Mouse (Mus musculus): ENCODE measurements around the gene Alkal2.
A peak's percentile ranks its signal among the peaks of the same experiment; 100 is the strongest.

The Alkal2 gene

DNA sequence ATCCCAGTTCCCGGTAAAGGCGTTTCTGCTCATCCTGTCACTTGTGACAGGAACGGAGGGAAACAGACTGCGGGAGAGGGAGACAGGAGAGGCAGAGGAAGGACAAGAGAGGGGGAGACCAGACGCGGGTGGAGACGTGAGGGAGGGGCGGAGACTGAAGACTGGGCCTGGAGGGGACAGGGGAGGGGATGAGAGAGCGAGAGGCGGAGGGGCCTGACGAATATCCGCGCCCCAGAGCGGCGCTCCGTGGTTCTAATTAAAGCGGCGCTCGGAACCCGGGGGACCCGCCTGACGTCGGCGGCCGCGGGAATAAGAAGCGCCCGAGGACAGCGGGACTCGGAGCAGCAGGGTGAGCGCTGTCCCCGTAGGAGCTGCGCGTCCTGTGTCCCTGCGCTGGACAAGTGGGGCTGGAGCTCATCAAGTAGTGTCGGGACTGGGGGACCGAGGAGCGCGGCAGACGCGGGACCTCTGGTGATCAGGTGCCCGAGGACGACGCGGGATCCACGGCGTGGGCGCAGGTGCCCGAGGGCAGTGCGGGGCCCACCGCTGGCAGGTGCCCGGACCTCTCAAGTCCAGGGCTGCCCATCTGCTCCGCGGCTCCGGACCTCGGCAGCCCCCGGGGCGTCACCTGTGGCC, at the start of gene Alkal2:
Alkal2 (plus strand) TSS at position 337 of the 636 bp plus-strand sequence.
- peak in 1 of 2 experiments; percentile 36 for DNase-seq

DNA sequence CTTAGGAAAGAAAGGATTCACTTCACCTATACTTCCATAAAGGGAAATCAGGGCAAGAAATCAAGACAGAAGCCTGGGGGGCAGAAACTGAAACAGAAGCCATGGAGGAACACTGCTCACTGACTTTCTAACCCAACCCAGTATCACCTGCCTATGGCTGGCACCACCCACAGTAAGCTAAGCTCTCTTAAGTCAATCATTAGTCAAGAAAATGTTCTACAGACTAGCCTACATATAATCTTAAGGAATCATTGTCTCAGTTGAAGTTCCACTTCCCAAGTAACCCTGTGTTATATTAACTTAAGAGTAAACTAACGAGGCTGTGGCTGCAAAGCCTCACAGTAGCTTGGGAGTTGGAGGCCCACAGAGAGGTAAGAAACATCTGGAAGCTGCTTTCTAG, 35.6 kb upstream of the Alkal2 start:
- peak; percentile 41 to 63 for DNase-seq

DNA sequence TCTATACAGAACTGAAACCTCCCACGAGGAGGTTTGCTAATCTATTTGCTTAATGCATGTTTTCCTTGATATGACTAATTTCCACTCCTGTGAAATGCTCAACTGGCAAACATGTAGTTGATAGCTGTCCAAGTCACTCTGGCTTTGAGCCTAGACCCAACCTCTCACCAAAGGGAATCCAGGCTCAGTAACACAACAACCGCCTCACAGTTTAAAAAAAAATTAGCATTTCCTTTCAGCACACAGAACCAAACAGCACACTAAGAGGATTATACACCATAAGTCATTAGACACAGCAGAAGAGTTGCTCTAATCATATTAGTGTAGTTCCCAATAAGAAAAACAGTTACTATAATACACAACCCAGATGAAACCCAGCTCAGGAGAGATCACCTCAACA, 33.2 kb upstream of the Alkal2 start:
- peak; percentile 31 to 39 for DNase-seq

DNA sequence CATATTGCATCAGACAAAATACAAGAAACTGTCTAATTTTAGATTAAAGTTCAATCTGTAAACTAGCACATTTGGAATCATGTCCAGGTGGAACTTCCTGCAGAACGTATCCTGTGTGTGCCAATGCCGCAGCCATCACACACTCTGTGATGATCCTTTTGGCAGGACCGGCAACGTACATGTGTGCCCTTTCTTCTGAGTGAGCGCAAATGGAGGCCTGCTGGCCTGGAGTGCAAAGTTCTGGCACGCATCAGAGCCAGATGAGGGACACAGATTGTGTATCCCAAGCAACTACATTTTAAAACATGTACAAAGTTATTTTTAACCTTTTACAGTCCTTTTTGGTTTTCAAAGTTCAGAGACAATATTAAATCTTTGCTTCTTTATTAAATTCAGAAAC, 32.3 kb upstream of the Alkal2 start:
- peak in 1 of 2 experiments; percentile 34 for DNase-seq

- peak; percentile 43 to 64 for DNase-seq
These were observed 28.5 kb upstream of the Alkal2 start for GRCm38 (mm10) chr12:30855442-30856159.

DNA sequence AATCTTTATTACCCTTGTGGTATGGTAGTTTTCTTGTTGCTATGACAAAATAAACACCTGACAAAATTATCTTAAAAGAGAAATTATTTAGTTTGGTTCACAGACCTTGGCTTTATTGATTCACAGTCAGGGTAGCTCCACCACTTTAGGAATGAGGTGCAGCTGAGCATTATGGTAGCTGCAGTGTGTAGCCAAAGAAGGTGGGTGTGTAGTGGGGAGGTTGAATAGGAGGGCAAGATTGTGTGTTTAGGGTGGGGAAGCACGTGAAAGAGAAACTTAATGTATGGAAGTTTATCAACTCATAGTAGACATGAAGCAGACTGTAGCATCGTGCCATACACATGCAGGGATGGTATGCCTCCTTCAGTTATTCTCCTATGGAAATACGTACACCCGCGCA, 27.9 kb upstream of the Alkal2 start:
- DNase-seq, result no peak

DNA sequence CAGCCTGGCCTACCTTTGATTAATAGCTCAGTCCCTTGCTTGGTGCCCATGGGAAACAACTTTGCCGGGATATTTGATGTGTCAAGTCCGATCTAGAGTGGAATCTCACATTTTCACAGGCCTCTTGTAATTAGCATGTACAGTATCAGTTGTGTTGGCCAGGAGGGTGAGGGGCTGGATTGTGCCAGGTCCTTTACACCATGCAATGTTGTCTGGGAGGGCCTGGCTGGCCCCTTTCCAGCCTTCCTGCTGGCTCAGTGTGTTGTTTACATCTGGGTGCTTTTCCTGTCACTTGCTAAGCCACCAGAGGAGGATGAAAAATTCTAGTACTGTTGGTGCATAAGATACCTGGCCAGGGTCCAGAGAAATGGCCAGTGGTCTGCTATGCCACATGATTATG, 19.8 kb upstream of the Alkal2 start:
- DNase-seq, result no peak

DNA sequence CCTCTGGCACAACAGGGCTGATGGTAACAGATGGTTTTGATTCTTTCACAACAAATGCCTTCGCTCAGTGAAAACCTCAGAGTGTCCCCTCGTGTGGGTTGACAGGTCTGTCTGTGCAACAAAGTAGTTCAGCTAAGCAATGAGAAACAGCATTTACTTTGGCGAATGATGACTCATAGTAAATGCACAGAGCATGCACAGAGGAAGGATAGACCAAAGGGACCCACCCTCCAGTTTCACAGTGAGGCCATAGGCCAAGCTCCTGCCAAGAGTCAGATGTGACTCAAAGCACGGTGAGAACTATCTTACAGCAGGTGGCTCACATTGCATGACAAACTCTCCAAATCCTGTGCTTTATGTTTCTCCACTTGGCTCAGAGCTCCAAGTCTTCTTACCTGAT, 18.3 kb upstream of the Alkal2 start:
- no peak for DNase-seq

- peak in 1 of 2 experiments; percentile 24 for DNase-seq
These were observed 4.7 kb upstream of the Alkal2 start for GRCm38 (mm10) chr12:30879447-30879846.

DNA sequence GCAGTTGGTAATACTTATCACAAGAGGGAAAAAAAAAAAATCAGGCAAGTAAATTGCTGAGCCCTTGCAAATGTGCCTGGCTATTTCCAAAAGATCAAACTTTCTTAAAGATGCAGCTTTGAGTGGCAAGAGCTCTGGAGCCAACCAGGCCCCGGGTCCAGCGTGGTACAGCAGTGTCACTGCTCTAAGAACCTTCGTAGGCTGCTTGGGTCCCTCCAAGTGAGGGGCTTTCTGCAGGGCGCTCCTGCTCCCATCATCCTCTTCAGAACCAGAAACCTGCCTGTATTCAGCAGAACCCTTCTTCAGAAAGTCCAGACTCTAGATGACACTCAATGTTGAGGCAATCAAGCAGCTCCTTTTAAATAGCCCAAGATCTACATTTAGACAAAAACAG, 533 bp upstream of the Alkal2 start:
- no peak for DNase-seq

DNA sequence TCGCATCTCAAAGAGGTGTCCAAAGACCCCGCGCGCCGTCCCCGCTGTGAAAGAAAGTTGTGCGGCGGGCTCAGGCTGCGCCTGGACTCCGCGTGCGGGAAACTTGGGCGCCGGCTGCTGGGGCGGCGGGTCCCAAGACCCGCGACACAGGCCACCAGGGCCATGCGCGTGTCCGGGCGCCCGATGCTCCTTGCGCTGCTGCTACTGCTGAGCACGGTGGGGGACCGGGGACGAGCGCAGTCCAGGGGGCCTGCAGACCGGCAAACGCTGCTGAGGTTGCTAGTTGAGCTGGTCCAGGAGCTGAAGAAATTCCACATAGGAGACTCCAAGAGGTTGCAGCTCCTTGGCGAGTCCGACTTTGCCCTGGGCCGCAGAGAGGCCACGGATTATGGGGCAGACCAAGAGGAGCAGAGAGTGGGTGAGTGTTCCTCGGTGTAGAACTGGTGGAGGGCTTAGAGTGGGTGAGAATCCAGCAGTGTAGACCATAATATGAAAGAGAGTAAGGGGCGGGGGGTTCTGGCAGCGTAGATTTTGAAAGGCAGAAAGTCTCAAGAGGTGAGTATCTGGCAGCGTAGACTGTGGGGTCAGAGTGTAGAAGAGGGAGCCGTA, 604 bp downstream of the Alkal2 start:
- DNase-seq, result no peak

DNA sequence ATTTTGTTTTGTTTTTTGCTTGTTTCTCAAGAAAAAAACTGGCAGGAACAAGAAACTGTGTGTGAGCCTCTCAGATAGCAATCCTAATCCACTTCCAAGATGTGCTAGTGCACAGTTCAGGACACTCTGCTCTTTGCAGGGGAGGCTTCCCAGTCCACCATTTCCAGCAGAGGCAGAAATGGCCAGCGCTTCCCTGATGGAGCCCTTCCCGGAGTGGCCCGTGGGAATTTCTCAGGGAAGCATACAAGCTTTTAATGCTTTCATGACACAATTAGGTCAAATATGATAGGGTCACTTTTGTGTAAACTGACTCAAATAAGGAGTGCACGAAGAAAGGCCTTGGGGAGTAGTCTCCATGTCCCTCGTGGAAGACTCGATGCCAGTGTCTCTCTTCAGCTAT, 1.8 kb downstream of the Alkal2 start:
- DNase-seq, result no peak

DNA sequence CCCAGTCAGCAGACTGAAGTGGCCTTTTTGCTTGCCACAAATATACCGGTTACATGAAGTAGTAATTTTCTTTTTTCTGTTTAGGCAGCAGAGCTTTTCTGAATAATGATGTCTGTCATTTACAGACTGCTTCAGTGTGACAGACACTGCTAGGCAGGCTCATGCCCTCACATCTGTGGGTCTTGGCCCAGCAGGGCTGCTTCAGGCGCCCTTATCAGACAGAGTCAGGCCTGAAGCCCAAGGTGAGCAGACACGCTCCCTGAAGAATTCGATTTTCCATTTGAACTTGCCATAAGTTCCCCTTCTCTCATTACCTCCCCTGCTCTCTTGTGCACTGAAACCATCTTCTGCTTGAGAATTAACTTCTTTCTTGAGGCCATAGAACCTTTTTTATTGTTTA, 3.9 kb downstream of the Alkal2 start:
- DNase-seq, result no peak

DNA sequence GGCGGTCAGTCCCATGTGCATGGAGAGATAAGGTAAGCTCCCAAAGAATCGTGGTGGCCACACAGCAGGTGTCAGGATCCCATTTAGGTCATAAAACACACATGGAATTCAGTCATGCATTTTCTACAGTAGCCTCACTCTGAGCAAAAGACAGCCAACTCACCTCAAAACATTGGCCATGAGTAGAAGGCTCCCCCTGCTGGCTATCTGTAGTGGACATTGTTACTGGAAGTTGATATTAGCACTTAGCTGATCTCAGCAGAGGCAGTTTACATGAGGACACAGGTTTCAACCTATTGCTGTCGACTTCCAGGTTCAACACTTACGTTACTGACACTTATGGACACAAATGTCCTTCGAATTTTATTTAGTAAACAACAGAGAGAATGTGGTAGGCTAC, 5.9 kb downstream of the Alkal2 start:
- DNase-seq, result peak; percentile 66 to 87

GRCm38 (mm10) chr12:30891438-30891837, 7.3 kb downstream of the Alkal2 start:
- no peak for DNase-seq

- DNase-seq, result no peak
These were observed 12.9 kb downstream of the Alkal2 start for GRCm38 (mm10) chr12:30897039-30897438.

DNA sequence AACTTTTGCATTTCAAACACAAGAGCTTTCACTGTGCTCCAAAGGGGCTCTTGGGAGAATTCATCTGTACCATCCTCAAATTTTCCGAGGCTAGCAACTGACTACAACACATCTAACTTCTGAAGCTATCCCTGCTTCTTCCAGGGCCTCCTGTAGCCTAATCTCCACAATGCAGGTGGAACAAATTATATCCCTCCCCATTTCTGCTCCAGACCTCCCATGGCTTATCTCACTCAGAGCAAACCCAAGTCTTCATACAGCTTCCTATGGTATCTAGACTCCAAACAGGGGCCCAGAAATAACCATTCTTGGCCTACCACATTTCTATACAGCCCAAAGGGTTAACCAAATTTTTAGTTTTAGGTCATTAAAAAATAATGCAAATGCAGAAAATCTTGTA, 24.5 kb downstream of the Alkal2 start:
- no peak for DNase-seq

DNA sequence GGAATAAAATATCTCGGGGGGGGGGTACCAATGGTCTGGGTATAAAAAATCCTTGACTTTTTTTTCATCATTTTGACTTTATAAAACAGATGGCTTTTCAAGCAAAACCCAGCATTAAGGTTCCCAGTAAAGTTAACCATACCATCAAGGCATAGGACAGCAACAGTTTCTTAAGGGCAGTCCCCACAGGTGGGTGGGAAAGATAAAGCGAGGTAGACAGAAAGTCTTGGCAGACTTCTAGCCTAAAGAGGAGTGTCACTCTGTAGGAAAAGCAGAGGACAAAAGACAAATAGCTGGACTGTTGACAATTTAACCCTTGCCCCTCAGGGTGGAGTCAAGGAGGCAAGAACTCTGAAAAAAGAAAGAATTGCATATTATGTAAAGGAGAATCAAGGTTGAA, 25.8 kb downstream of the Alkal2 start:
- DNase-seq, result no peak

- DNase-seq, result no peak
These were observed 26.7 kb downstream of the Alkal2 start for GRCm38 (mm10) chr12:30910860-30911259.

GRCm38 (mm10) chr12:30911261-30912047, 27.3 kb downstream of the Alkal2 start, which contains the start of the genes Acp1 and Sh3yl1:
Gene Acp1, minus strand, starts transcription at chr12:30911589.
Gene Sh3yl1, plus strand, starts transcription at chr12:30911668.
- peak; percentile 96 to 97 for DNase-seq

DNA sequence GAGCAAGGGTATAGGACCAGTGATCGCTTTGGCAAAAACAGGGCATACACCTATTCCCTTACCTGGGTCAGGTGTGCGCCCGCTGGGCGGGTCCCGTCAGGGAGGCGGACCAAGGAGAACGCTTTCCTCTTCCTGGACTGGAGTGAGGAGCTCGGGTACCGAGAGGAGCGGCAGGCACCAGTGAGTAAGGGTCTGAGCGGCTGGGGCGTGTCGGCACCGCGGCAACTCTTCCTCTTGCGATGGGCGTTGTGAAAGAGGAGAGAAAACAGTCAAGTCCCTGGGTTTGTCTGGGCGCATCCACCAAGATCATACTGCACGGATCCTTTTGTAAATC, 27.9 kb downstream of the Alkal2 start:
- DNase-seq, result peak; percentile 72 to 92

GRCm38 (mm10) chr12:30912840-30913239, 28.7 kb downstream of the Alkal2 start:
- peak; percentile 32 to 58 for DNase-seq

GRCm38 (mm10) chr12:30922401-30922800, 38.3 kb downstream of the Alkal2 start:
- DNase-seq, result peak in 1 of 2 experiments; percentile 42
